Mouse (Mus musculus) heart, adult 2 months (tissue): Measurements from ENCODE around the gene Anapc2. TPM values are rescaled to one million over a fixed set of nuclear protein-coding genes. Genes with fewer than 3 reads are reported as not detected.

Experiments used
- DNase-seq, 2 experiments: peaks; one replicate each; pipeline ENCODE4 v3.0.0; 2021
- H3K27ac ChIP-seq: fragments of 200-600 bp; 2 replicates; pipeline ENCODE4 v1.8.1; 2022
- H3K27me3 ChIP-seq: fragments of 200-500 bp; 2 replicates; pipeline ENCODE4 v1.6.1; 2012; ENCODE audit warnings: mild to moderate bottlenecking, low read length, inconsistent platforms, mixed read lengths; ENCODE audit not compliant: control insufficient read depth, insufficient read depth
- H3K36me3 ChIP-seq: fragments of 200-500 bp; 2 replicates; pipeline ENCODE4 v1.6.1; 2012; ENCODE audit warnings: low read length, inconsistent platforms; ENCODE audit not compliant: control insufficient read depth, insufficient read depth
- H3K4me1 ChIP-seq: fragments of 200-500 bp; 2 replicates; pipeline ENCODE4 v1.6.1; 2011; ENCODE audit warnings: low read length; ENCODE audit not compliant: control insufficient read depth, insufficient read depth
- H3K4me3 ChIP-seq: fragments of 200-600 bp; 2 replicates; pipeline ENCODE4 v1.8.1; 2022
- H3K79me2 ChIP-seq: fragments of 200-500 bp; replicated peaks from 2 replicates; pipeline ENCODE4 v1.6.1; 2012; ENCODE audit warnings: mild to moderate bottlenecking, inconsistent platforms, low read length, moderate library complexity, mixed read lengths; ENCODE audit not compliant: control insufficient read depth, insufficient read depth
- H3K9ac ChIP-seq: fragments of 200-500 bp; 2 replicates; pipeline ENCODE4 v1.6.1; 2012; ENCODE audit warnings: low read depth, mild to moderate bottlenecking, control low read depth, inconsistent platforms, low read length, mixed read lengths
- CTCF ChIP-seq: fragments of 200-600 bp; IDR thresholded peaks from 2 replicates; pipeline ENCODE4 v1.8.1; 2022; ENCODE audit warnings: antibody characterized with exemption, mild to moderate bottlenecking, moderate library complexity
- EP300 ChIP-seq: fragments of 200-500 bp; IDR thresholded peaks from 2 replicates; pipeline ENCODE4 v1.6.1; 2011; ENCODE audit warnings: low read depth, low read length, control low read depth; ENCODE audit not compliant: insufficient read depth
- POLR2A ChIP-seq: fragments of 200-500 bp; IDR thresholded peaks from 2 replicates; pipeline ENCODE4 v1.6.1; 2011; ENCODE audit warnings: mild to moderate bottlenecking, low read depth, low read length, control low read depth; ENCODE audit not compliant: insufficient read depth
- WGBS: fragments of 180-500 bp; shearing (Covaris S2); methylation state at CpG from one replicate; pipeline ENCODE4 v1.1.7; 2018; 5-methylcytosine and 5-hydroxymethylcytosine counted together
- intact Hi-C: fragments of 180-260 bp; cut with DNase I; formaldehyde crosslinking; loops from one replicate; pipeline ENCODE4 v1.15.1; 2025
- polyA plus RNA-seq: library from polyadenylated mRNA; depleted of rRNA; stranded (reverse); fragments of >200 nt; gene quantifications from 2 replicates; pipeline ENCODE4 v1.2.3, GENCODE M21; 2012
- total RNA-seq, 2 experiments: library from RNA; stranded (reverse); gene quantifications; 2 replicates each; pipeline ENCODE4 v1.2.3; 2021

Gene Anapc2
- total and polyA plus RNA-seq, 3 experiments = 36.0 to 57.2 (median 36.3) TPM

DNA sequence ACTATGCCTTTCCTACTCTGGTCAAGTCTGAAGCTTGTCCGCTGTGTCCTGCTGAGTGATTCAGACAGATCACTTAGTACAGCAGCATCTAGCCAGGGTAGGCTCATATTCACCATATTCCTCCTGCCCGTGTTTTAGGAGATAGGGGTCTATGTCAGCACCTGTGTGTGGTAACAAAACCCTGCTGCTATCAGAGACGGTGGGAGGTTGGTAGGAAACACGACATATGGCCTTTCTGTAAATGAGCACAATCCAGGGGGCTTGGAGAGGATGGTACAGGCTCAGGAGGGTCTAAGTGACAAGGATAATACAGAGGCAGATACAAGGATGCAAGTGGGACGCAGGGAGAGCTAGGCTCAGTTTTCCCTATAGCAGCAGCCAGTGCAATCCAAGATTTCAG is 42.7 kb upstream of the Anapc2 start:
- no peaks in the 10 kb centered on the region for H3K27me3 ChIP-seq
- 83% methylated on average over 5 of the region's 5 CpGs for WGBS
- intact Hi-C loops = loop anchor here (2.0 to 5.0 kb wide), 2 partner anchors 25 to 43 kb away; partner anchors contain the start of genes Anapc2, Ssna1 and Tmem203

DNA sequence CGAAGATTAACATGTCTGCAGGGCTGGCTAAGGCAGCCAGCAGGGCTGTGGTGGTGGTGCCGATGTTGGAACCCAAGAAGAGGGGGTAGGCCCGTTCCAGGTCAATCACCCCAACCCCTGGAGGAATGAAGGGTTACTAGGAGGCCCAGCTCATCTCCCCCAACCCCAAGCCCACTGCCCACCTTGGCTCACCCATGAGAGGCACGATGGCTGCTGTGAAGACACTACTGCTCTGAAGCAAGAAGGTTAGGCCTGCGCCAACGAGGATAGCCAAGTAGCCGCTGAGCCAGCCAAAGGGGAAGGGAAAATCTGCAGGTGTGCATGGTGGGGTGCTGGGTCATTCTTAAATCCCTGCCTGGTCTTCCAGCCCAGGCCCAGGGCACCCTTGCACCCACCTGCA is 41.7 kb upstream of the Anapc2 start:
- no peaks in the 10 kb centered on the region for H3K79me2 ChIP-seq
- H3K9ac ChIP-seq = no peak overlapping the region
- no peak overlapping the region for H3K27ac ChIP-seq
- intact Hi-C loops = no loop called here
- no peaks in the 10 kb centered on the region; the same call in 1 of the 2 replicates for H3K36me3 ChIP-seq
- no peak for TF ChIP-seq POLR2A
- no peak for TF ChIP-seq EP300
- no peak for TF ChIP-seq CTCF
- DNase-seq = no peak
- H3K4me1 ChIP-seq = peaks cover 4% of the 10 kb centered on the region
- no peak overlapping the region for H3K4me3 ChIP-seq
- WGBS = 81% methylated on average over 7 of the region's 7 CpGs
- H3K27me3 ChIP-seq = no peaks in the 10 kb centered on the region

More for the DNA sequence above, 42.7 kb upstream of the Anapc2 start:
- Histone ChIP-seq H3K4me3 (no peak overlapping the region), H3K4me1 (peaks cover 4% of the 10 kb centered on the region), H3K36me3 (no peaks in the 10 kb centered on the region; the same call in 1 of the 2 replicates), H3K9ac (no peak overlapping the region), H3K27ac (no peak overlapping the region), H3K79me2 (no peaks in the 10 kb centered on the region)
- no peak for DNase-seq
- no peak for TF ChIP-seq CTCF
- no peak for TF ChIP-seq POLR2A
- TF ChIP-seq EP300 = no peak

DNA sequence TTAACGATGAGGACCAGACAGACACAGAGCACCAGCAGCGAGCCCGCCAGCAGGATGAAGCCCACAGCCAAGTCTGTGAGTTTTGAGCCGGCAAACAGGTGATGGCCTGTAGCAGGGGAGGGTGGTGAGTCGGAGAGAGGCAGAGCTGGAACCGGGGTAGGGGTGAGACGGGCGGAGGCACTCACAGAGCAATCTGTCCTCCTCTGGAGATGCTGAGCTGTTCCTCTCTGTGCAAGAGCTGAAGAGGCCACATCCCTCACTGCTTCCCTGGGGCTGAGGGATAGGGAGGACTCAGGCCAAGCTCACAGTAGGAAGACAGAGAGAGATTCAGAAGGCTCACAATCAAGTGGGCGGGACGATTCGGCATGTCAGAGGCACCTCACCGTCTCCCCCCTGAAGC is 41.2 kb upstream of the Anapc2 start:
- WGBS = 60% methylated on average over 12 of the region's 12 CpGs
- Histone ChIP-seq H3K27me3 (no peaks in the 10 kb centered on the region), H3K27ac (no peak overlapping the region), H3K79me2 (no peaks in the 10 kb centered on the region), H3K36me3 (no peaks in the 10 kb centered on the region), H3K4me3 (no peak overlapping the region), H3K9ac (no peak overlapping the region), H3K4me1 (peaks cover 4% of the 10 kb centered on the region)
- intact Hi-C loops = no loop called here
- no peak for DNase-seq
- TF ChIP-seq CTCF (no peak), POLR2A (no peak), EP300 (no peak)

DNA sequence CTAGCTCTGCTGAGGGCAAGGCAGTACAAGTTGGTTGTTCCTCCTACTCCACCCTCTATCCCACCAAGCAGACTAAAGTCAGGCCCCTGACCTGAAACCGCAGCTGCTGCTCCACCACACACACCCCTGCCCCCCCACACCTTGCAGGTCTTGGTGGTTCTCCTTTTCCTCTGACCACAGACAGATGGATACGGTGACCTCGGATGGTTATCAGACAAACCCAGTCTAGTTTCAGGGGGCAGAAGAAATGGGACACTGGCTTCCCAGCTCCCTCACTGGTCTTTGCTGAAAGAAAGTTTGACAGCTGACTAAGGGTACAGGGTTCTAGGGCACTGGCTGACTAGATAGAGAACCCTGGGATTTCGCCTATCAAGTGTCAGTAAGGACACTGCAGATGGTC is 38.9 kb upstream of the Anapc2 start:
- Histone ChIP-seq H3K27ac (no peak overlapping the region), H3K4me1 (peaks cover 2% of the 10 kb centered on the region; the same call in 1 of the 2 replicates), H3K79me2 (no peaks in the 10 kb centered on the region), H3K36me3 (no peaks in the 10 kb centered on the region), H3K4me3 (no peak overlapping the region), H3K9ac (no peak overlapping the region), H3K27me3 (no peaks in the 10 kb centered on the region)
- WGBS = 63% methylated on average over 4 of the region's 4 CpGs
- no peak for DNase-seq
- TF ChIP-seq POLR2A (no peak), EP300 (no peak), CTCF (no peak)
- intact Hi-C loops = no loop called here

DNA sequence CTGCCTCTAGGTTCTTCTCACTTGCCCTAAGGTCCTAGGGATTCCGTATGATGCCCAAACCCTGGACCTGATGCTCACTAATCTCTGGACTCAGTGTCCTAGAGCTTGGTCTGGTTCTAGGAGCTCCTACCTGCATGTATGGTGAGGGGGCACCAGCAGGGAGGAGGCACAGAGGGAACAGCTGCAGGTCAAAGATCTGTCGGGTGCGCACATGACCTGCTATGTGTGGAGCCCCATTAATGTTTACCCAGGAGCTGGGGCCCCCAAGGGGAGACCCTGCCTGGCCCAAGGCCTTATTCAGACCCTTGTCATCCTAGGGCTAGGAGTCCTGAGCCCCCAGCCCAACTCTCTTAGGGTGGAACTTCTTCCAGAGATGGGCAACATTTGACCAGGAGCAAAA is 38.2 kb upstream of the Anapc2 start, which contains the start of gene Slc34a3:
Gene Slc34a3 (minus strand): TSS at position 315 of the 400 bp plus-strand sequence.
- Histone ChIP-seq H3K27ac (no peak within 1 kb of the TSS), H3K4me3 (no peak within 1 kb of the TSS), H3K36me3 (no peaks in the 10 kb centered on the region), H3K9ac (no peak within 1 kb of the TSS), H3K4me1 (no peaks in the 10 kb centered on the region), H3K79me2 (no peaks in the 10 kb centered on the region), H3K27me3 (no peaks in the 10 kb centered on the region)
- intact Hi-C loops = no loop called here
- TF ChIP-seq POLR2A = no peak
- no peak for TF ChIP-seq CTCF
- TF ChIP-seq EP300 = no peak
- no peak for DNase-seq
- 86% methylated on average over 3 of the region's 3 CpGs for WGBS

DNA sequence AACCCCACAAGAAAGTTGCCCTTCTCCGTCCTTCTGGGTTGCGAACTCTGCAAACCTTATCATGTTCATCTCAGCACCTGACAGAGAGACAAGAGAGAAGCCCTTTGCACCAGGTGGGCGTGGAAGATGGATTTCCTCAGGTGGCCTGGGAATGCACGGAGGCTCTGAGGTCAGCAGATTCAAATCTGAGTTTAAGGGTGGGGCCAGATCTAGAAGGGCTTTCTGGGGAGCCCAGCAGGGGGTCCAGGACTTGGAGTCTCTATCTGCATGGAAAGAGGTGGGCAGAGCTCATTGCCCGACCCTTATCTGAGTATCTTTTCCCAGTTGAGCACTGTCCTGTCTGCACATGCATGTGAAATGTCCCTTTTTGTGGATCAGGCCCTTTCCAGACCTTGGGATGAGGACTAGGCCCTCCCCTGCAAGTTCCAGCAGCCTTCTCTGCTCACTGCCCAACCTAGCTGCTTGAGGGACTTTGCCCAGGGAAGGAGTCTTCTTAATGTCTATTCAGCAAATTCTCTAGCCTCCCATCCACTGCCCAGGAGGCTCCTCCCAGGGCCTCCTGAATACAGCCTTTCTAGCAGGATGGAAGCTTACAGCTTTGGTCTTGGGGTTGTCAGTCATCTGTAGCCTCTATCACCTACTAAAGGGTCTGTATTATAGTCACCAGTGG is 37.6 kb upstream of the Anapc2 start:
- TF ChIP-seq CTCF = no peak
- TF ChIP-seq EP300 = no peak
- TF ChIP-seq POLR2A = no peak
- intact Hi-C loops = no loop called here
- no peak overlapping the region for H3K9ac ChIP-seq
- DNase-seq = no peak
- WGBS = 54% methylated on average over 5 of the region's 5 CpGs
- H3K27ac ChIP-seq = no peak overlapping the region
- no peaks in the 10 kb centered on the region for H3K79me2 ChIP-seq
- H3K27me3 ChIP-seq = no peaks in the 10 kb centered on the region
- H3K4me3 ChIP-seq = no peak overlapping the region
- no peaks in the 10 kb centered on the region for H3K36me3 ChIP-seq
- H3K4me1 ChIP-seq = no peaks in the 10 kb centered on the region
